Mouse (Mus musculus): Measurements from ENCODE around the gene Kcnip1. TPM values are rescaled to one million over a fixed set of nuclear protein-coding genes. Genes with fewer than 3 reads are reported as not detected.

Kcnip1 gene
- polyA plus RNA-seq, 1 experiment = not detected

GRCm38 (mm10) chr11:33829774-33830173 is 163.2 kb downstream of the Kcnip1 start:
- no peak for TF ChIP-seq POLR2A (IDR thresholded peaks at IDR 0.05; ENCODE audit: low read depth, low read length)
- TF ChIP-seq CTCF (IDR thresholded peaks at IDR 0.05; ENCODE audit: extremely low read depth, insufficient read depth, insufficient read length, insufficient replicate concordance) = no peak
- DNase-seq (ENCODE audit: low read depth in 1 of 2, low spot score in 2 of 2) = no peak
- Histone ChIP-seq H3K4me1 (ENCODE audit: control insufficient read depth, insufficient read depth, insufficient read length) (no peaks in the 10 kb centered on the region), H3K36me3 (ENCODE audit: control insufficient read depth, insufficient read depth, low read length) (no peaks in the 10 kb centered on the region), H3K27me3 (ENCODE audit: control insufficient read depth, insufficient read depth, low read length) (no peaks in the 10 kb centered on the region), H3K27ac (ENCODE audit: insufficient read depth, low read length) (no peak overlapping the region), H3K4me3 (ENCODE audit: extremely low read depth, insufficient read depth, insufficient read length) (no peak overlapping the region)
- 68% methylated on average over 2 of the region's 2 CpGs for WGBS

- Histone ChIP-seq H3K27ac (ENCODE audit: insufficient read depth, low read length) (no peak overlapping the region), H3K4me1 (ENCODE audit: control insufficient read depth, insufficient read depth, insufficient read length) (no peaks in the 10 kb centered on the region), H3K4me3 (ENCODE audit: extremely low read depth, insufficient read depth, insufficient read length) (no peak overlapping the region), H3K27me3 (ENCODE audit: control insufficient read depth, insufficient read depth, low read length) (no peaks in the 10 kb centered on the region), H3K36me3 (ENCODE audit: control insufficient read depth, insufficient read depth, low read length) (no peaks in the 10 kb centered on the region)
- 73% methylated on average over 6 of the region's 6 CpGs for WGBS
- DNase-seq (ENCODE audit: low read depth in 1 of 2, low spot score in 2 of 2) = no peak
- no peak for TF ChIP-seq CTCF (IDR thresholded peaks at IDR 0.05; ENCODE audit: extremely low read depth, insufficient read depth, insufficient read length, insufficient replicate concordance)
Observed at GRCm38 (mm10) chr11:33827829-33828206, 165.1 kb downstream of the Kcnip1 start.

GRCm38 (mm10) chr11:33827085-33827828 is 165.7 kb downstream of the Kcnip1 start:
- H3K27me3 ChIP-seq (ENCODE audit: control insufficient read depth, insufficient read depth, low read length) = no peaks in the 10 kb centered on the region
- no peak overlapping the region for H3K4me3 ChIP-seq (ENCODE audit: extremely low read depth, insufficient read depth, insufficient read length)
- no peaks in the 10 kb centered on the region for H3K36me3 ChIP-seq (ENCODE audit: control insufficient read depth, insufficient read depth, low read length)
- no peak for DNase-seq (ENCODE audit: low read depth in 1 of 2, low spot score in 2 of 2)
- TF ChIP-seq CTCF (IDR thresholded peaks at IDR 0.05; ENCODE audit: extremely low read depth, insufficient read depth, insufficient read length, insufficient replicate concordance) (no peak), POLR2A (IDR thresholded peaks at IDR 0.05; ENCODE audit: low read depth, low read length) (no peak)
- H3K4me1 ChIP-seq (ENCODE audit: control insufficient read depth, insufficient read depth, insufficient read length) = no peaks in the 10 kb centered on the region
- H3K27ac ChIP-seq (ENCODE audit: insufficient read depth, low read length) = no peak overlapping the region
- WGBS = 82% methylated on average over 12 of the region's 12 CpGs

- Histone ChIP-seq H3K27ac (ENCODE audit: insufficient read depth, low read length) (no peak overlapping the region), H3K27me3 (ENCODE audit: control insufficient read depth, insufficient read depth, low read length) (no peaks in the 10 kb centered on the region), H3K4me3 (ENCODE audit: extremely low read depth, insufficient read depth, insufficient read length) (no peak overlapping the region), H3K4me1 (ENCODE audit: control insufficient read depth, insufficient read depth, insufficient read length) (no peaks in the 10 kb centered on the region), H3K36me3 (ENCODE audit: control insufficient read depth, insufficient read depth, low read length) (no peaks in the 10 kb centered on the region)
- no peak for TF ChIP-seq CTCF (IDR thresholded peaks at IDR 0.05; ENCODE audit: extremely low read depth, insufficient read depth, insufficient read length, insufficient replicate concordance)
- no peak for TF ChIP-seq POLR2A (IDR thresholded peaks at IDR 0.05; ENCODE audit: low read depth, low read length)
- DNase-seq (ENCODE audit: low read depth in 1 of 2, low spot score in 2 of 2) = no peak
- WGBS = 71% methylated on average over 6 of the region's 6 CpGs
Observed at GRCm38 (mm10) chr11:33824739-33825138, 168.2 kb downstream of the Kcnip1 start.

GRCm38 (mm10) chr11:33821331-33821730 is 171.6 kb downstream of the Kcnip1 start:
- no peaks in the 10 kb centered on the region for H3K4me1 ChIP-seq (ENCODE audit: control insufficient read depth, insufficient read depth, insufficient read length)
- WGBS = 87% methylated on average over 5 of the region's 5 CpGs
- H3K36me3 ChIP-seq (ENCODE audit: control insufficient read depth, insufficient read depth, low read length) = no peaks in the 10 kb centered on the region
- no peak overlapping the region for H3K4me3 ChIP-seq (ENCODE audit: extremely low read depth, insufficient read depth, insufficient read length)
- DNase-seq (ENCODE audit: low read depth in 1 of 2, low spot score in 2 of 2) = no peak
- H3K27me3 ChIP-seq (ENCODE audit: control insufficient read depth, insufficient read depth, low read length) = no peaks in the 10 kb centered on the region
- TF ChIP-seq POLR2A (IDR thresholded peaks at IDR 0.05; ENCODE audit: low read depth, low read length) (no peak), CTCF (IDR thresholded peaks at IDR 0.05; ENCODE audit: extremely low read depth, insufficient read depth, insufficient read length, insufficient replicate concordance) (no peak)
- H3K27ac ChIP-seq (ENCODE audit: insufficient read depth, low read length) = no peak overlapping the region

GRCm38 (mm10) chr11:33820876-33821275 is 172.1 kb downstream of the Kcnip1 start:
- WGBS = 87% methylated on average over 7 of the region's 7 CpGs
- H3K27me3 ChIP-seq (ENCODE audit: control insufficient read depth, insufficient read depth, low read length) = no peaks in the 10 kb centered on the region

GRCm38 (mm10) chr11:33818861-33819503 is 174.0 kb downstream of the Kcnip1 start:
- Histone ChIP-seq H3K27ac (ENCODE audit: insufficient read depth, low read length) (no peak overlapping the region), H3K4me3 (ENCODE audit: extremely low read depth, insufficient read depth, insufficient read length) (no peak overlapping the region), H3K27me3 (ENCODE audit: control insufficient read depth, insufficient read depth, low read length) (no peaks in the 10 kb centered on the region), H3K4me1 (ENCODE audit: control insufficient read depth, insufficient read depth, insufficient read length) (no peaks in the 10 kb centered on the region), H3K36me3 (ENCODE audit: control insufficient read depth, insufficient read depth, low read length) (no peaks in the 10 kb centered on the region)
- no peak for TF ChIP-seq CTCF (IDR thresholded peaks at IDR 0.05; ENCODE audit: extremely low read depth, insufficient read depth, insufficient read length, insufficient replicate concordance)
- no peak for TF ChIP-seq POLR2A (IDR thresholded peaks at IDR 0.05; ENCODE audit: low read depth, low read length)
- DNase-seq (ENCODE audit: low read depth in 1 of 2, low spot score in 2 of 2) = no peak
- WGBS = 68% methylated on average over 5 of the region's 5 CpGs

More at GRCm38 (mm10) chr11:33820876-33821275, 172.1 kb downstream of the Kcnip1 start:
- Histone ChIP-seq H3K36me3 (ENCODE audit: control insufficient read depth, insufficient read depth, low read length) (no peaks in the 10 kb centered on the region), H3K4me3 (ENCODE audit: extremely low read depth, insufficient read depth, insufficient read length) (no peak overlapping the region), H3K4me1 (ENCODE audit: control insufficient read depth, insufficient read depth, insufficient read length) (no peaks in the 10 kb centered on the region), H3K27ac (ENCODE audit: insufficient read depth, low read length) (no peak overlapping the region)
- no peak for DNase-seq (ENCODE audit: low read depth in 1 of 2, low spot score in 2 of 2)
- TF ChIP-seq POLR2A (IDR thresholded peaks at IDR 0.05; ENCODE audit: low read depth, low read length) (no peak), CTCF (IDR thresholded peaks at IDR 0.05; ENCODE audit: extremely low read depth, insufficient read depth, insufficient read length, insufficient replicate concordance) (no peak)
